Mouse (Mus musculus) liver, embryonic 15.5 days (tissue): Measurements from ENCODE around the gene Vav2. TPM values are rescaled to one million over a fixed set of nuclear protein-coding genes. Genes with fewer than 3 reads are reported as not detected.

Source experiments
- ATAC-seq: fragments of 200-750 bp; cut with Nextera tagmentation; 2 replicates; pipeline ENCODE4 v1.8.0; 2017; ENCODE audit warnings: moderate number of reproducible peaks, mild to moderate bottlenecking, moderate library complexity; ENCODE audit not compliant: insufficient read depth
- H3K27ac ChIP-seq: fragments of 300-500 bp; sonication (generic); replicated peaks from 2 replicates; pipeline ENCODE4 v1.5.1; 2015; ENCODE audit warnings: mild to moderate bottlenecking, inconsistent platforms
- H3K27me3 ChIP-seq: fragments of 300-500 bp; sonication (generic); 2 replicates; pipeline ENCODE4 v1.6.1; 2015; ENCODE audit warnings: mild to moderate bottlenecking, inconsistent platforms
- H3K36me3 ChIP-seq: fragments of 300-500 bp; sonication (generic); replicated peaks from 2 replicates; pipeline ENCODE4 v1.6.1; 2015; ENCODE audit warnings: moderate library complexity, mild to moderate bottlenecking, inconsistent platforms
- H3K4me1 ChIP-seq: fragments of 300-500 bp; sonication (generic); replicated peaks from 2 replicates; pipeline ENCODE4 v1.6.1; 2015; ENCODE audit warnings: inconsistent platforms
- H3K4me2 ChIP-seq: fragments of 300-500 bp; sonication (generic); 2 replicates; pipeline ENCODE4 v1.6.1; 2015; ENCODE audit warnings: moderate library complexity, mild to moderate bottlenecking, inconsistent platforms
- H3K4me3 ChIP-seq: fragments of 300-500 bp; sonication (generic); replicated peaks from 2 replicates; pipeline ENCODE4 v1.5.1; 2015; ENCODE audit warnings: mild to moderate bottlenecking, inconsistent platforms
- H3K9ac ChIP-seq: fragments of 300-500 bp; sonication (generic); 2 replicates; pipeline ENCODE4 v1.6.1; 2015; ENCODE audit warnings: moderate library complexity, mild to moderate bottlenecking, inconsistent platforms
- H3K9me3 ChIP-seq: fragments of 300-500 bp; sonication (generic); replicated peaks from 2 replicates; pipeline ENCODE4 v1.6.1; 2016; ENCODE audit warnings: inconsistent platforms
- WGBS: fragments of 180-500 bp; shearing (Covaris S2); methylation state at CpG from one replicate; pipeline ENCODE4 v1.1.7; 2015; ENCODE audit warnings: mixed read lengths; ENCODE audit not compliant: insufficient replicate concordance; 5-methylcytosine and 5-hydroxymethylcytosine counted together
- polyA plus RNA-seq: library from polyadenylated mRNA; unstranded; fragments of >200 nt; fragmentation: Nextera tagmentation; extraction: Ambion mirVana; gene quantifications from 2 replicates; pipeline ENCODE4 v1.2.1, GENCODE M21; 2015

Vav2 gene
- polyA plus RNA-seq, 1 experiment from 2014 or later, result 4.7 TPM

DNA sequence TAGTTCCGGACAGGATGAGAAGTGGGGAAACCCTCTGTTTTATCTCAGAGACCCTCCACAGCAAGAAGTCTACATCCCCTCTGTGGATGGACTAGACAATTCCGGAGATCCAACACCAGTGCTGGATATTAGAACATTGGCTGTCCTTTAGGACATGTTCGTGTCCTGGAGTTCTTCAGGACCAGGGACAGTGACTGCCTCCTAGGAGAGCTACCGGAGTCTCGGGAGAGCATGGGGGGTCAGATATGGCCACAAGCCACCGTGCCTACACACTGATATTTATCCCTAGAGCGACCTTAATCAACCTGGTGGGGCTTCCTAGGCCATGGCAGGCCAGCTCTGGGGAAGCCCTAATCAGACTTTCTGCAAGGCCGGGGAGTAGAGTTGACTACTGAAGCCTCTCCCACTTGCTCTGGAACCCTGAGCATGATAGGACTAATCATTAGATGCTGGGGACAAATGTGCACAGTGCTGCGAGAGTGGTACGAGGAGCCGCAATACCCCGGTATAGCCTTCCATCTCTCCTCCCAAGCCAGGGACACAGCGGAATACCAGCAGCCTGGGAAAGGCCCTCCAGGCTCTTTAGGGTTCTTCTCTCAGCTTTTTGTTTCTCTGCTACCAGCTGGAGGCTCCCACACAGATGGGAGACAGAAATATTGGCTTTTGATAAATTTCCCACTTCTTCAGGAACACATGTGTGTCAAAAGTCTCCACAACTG lies 125.9 kb downstream of the Vav2 start:
- Histone ChIP-seq H3K27ac (no peak overlapping the region), H3K4me2 (no peak overlapping the region), H3K4me3 (no peak overlapping the region), H3K27me3 (no peaks in the 10 kb centered on the region), H3K9ac (no peak overlapping the region), H3K4me1 (no peaks in the 10 kb centered on the region), H3K36me3 (no peaks in the 10 kb centered on the region; the same call in 1 of the 2 replicates), H3K9me3 (no peaks in the 10 kb centered on the region)
- no peak for ATAC-seq
- 75% methylated on average over 13 of the region's 13 CpGs for WGBS

DNA sequence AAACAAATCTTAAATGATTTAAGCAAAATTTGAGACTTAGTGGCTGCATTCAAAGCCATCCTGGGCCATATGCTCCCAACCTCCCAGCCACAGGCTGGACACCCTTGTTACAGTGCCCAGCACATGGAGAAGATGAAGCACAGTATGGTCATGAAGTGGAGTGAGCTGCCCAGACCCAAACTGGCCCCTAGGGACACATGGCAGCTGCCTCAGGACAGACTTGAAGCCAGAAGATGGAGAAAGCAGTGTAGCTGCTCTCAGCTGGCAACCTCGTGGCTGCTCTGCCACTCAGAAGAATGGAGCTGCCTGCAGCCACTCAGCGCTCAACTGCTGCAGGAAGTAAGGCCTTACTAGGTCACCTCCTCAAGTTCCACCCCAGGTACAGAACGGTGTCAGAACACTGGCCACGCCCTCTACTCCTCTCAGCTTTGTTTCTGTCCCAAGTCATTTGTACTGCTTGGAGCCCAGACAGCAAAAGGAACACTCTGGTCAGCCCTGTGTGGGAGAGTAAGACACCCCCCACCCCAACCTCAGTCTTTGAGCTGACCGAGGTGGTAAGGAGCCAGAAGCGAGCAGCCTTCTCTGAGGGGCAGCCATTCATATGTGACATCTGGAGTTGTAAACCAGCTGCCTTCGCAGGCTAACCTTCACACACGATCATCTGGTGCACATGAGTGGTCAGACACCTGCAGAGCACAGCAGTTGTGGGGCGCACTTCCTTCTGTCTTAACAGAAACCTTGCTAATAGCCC lies 130.0 kb downstream of the Vav2 start:
- no peak for ATAC-seq
- Histone ChIP-seq H3K9ac (no peak overlapping the region), H3K36me3 (no peaks in the 10 kb centered on the region; the same call in 1 of the 2 replicates), H3K4me1 (no peaks in the 10 kb centered on the region), H3K9me3 (no peaks in the 10 kb centered on the region), H3K27ac (no peak overlapping the region), H3K4me3 (no peak overlapping the region), H3K27me3 (no peaks in the 10 kb centered on the region), H3K4me2 (no peak overlapping the region)
- 63% methylated on average over 9 of the region's 9 CpGs for WGBS

DNA sequence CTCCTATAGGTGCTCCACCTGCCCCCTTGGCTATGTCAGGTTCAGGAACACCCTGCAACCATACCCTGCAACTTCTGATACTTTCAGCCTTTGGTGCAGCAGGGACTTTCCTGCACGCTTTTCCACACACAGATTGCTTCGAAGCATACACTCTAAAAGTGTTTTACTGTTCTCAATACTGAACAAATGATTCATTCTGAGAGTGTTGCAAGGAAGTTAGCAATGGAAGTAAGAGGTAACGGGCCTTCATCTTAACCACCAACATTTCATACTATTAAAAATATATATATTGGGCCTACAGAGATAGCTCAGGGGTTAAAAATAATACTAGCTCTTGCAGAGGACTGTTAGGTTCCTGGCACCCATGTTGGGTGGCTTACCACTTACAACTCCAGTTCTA lies 132.1 kb downstream of the Vav2 start:
- Histone ChIP-seq H3K9me3 (no peaks in the 10 kb centered on the region), H3K4me3 (no peak overlapping the region), H3K27me3 (no peaks in the 10 kb centered on the region), H3K4me1 (no peaks in the 10 kb centered on the region), H3K36me3 (peaks cover 3% of the 10 kb centered on the region; the same call in 1 of the 2 replicates), H3K27ac (no peak overlapping the region), H3K4me2 (no peak overlapping the region), H3K9ac (no peak overlapping the region)
- no peak for ATAC-seq
- whole genome bisulfite sequencing, result 72% methylated on average over 3 of the region's 3 CpGs

DNA sequence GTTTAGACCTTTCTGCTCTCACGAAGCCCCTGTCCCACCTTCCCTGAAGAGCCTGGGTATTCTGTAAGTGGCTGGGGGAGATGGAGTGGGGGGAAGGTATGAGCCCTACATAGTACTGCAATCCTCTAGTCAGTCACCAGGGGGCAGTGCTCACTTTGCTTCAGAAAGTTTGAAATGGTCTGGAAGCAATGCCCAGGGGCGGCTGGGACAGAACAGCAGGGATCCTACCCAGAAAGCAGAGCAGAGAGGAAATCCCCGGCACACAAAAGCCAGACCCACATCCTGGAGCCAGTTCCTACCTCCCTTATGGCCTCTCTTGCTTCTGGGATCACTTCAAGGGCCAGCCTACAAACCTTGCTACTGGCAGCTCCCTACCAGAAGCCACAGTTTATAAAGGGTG lies 137.8 kb downstream of the Vav2 start:
- WGBS, result 19% methylated on average over 3 of the region's 3 CpGs

DNA sequence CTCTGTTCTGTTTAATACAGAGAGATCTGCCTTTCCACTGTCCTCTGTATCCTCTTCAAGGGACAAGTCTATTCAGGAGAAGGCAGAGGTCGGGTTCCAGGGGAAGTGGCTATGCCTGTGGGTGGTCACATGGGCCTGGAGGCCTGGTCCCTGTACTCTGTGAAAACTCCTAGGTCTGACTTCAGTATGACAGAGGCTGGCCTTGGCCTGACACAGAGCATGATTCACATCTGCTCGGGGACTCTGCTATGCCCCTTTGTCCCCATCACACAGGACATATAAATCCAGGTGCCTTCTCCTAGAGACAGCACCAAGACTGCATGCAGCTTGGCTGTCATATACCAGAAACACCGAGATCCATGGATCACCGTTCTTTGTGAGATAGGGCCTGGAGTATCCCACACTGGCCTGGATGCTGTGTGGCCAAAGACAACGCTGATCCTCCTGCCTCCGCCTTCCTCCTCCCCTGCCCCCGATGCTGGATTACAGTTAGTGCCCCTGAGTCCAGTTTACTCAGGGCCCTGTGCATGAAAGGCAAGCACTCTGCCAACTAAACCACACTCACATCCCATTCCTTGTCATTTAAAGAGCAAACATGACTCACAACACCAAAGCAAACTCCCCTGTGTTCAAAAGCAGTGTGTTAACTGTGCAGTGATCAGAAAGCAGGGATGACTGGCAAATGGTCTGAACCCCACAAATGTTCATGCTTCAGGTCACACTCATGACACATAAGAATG lies 139.7 kb downstream of the Vav2 start:
- H3K9me3 ChIP-seq, result no peaks in the 10 kb centered on the region
- 63% methylated on average over 7 of the region's 7 CpGs for WGBS
- H3K4me3 ChIP-seq, result no peak overlapping the region
- H3K27me3 ChIP-seq, result no peaks in the 10 kb centered on the region
- no peak overlapping the region for H3K9ac ChIP-seq
- H3K36me3 ChIP-seq, result peaks cover 3% of the 10 kb centered on the region; the same call in 1 of the 2 replicates
- H3K4me1 ChIP-seq, result peaks cover 13% of the 10 kb centered on the region
- no peak for ATAC-seq
- H3K27ac ChIP-seq, result no peak overlapping the region
- no peak overlapping the region for H3K4me2 ChIP-seq

More for the DNA sequence above, 137.8 kb downstream of the Vav2 start:
- no peak overlapping the region for H3K4me2 ChIP-seq
- H3K4me1 ChIP-seq, result peaks cover 13% of the 10 kb centered on the region
- no peak overlapping the region for H3K9ac ChIP-seq
- no peaks in the 10 kb centered on the region for H3K27me3 ChIP-seq
- no peak overlapping the region for H3K4me3 ChIP-seq
- peaks cover 3% of the 10 kb centered on the region; the same call in 1 of the 2 replicates for H3K36me3 ChIP-seq
- no peaks in the 10 kb centered on the region for H3K9me3 ChIP-seq
- ATAC-seq, result 0 out of 2 replicates have a peak, but pooled peaks have one; percentile 3
- H3K27ac ChIP-seq, result no peak overlapping the region

DNA sequence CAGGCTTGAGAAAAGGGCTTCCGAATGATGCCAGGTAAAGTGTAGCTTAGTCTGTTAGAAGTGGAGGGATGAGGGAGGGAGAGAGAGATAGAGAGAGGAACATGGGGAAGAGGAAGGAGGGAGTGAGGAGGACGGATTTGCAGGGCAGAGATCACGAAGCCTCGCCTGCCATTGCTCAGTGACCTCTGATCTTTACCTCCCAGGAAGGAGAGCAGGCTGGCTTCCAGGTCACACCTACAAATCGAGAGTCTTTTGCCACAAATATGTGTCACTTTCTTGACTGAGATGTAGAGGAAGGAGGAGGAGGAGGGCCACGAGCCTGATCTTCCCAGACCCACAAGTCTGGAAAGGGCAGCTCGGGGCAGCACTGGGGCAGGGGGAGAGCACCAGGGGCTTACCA lies 142.4 kb downstream of the Vav2 start:
- Histone ChIP-seq H3K9ac (no peak overlapping the region), H3K27ac (no peak overlapping the region), H3K4me1 (peaks cover 13% of the 10 kb centered on the region), H3K27me3 (no peaks in the 10 kb centered on the region), H3K4me2 (no peak overlapping the region), H3K9me3 (no peaks in the 10 kb centered on the region), H3K36me3 (no peaks in the 10 kb centered on the region), H3K4me3 (no peak overlapping the region)
- 56% methylated on average over 7 of the region's 7 CpGs for WGBS
- ATAC-seq, result no peak

DNA sequence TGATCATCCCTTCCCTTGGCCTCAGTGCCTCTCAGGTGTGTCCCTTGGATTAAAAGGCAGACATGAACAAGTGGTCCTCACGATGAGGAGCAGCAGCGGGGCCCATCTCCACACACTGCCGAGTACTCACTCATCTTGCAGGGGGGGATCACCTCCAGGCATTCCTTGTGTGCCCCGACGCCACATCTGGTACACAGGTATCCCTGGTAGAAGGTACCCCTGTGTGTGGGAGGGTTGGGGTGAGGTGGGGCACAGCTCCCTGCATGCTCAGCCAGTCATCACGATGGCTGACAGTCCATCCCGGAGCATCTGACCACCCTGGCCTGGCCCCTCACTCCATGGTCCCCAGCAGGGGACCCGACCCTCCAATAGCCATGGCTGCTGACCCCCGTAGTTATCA lies 145.1 kb downstream of the Vav2 start:
- Histone ChIP-seq H3K9ac (no peak overlapping the region), H3K36me3 (0 out of 2 replicates have a peak, but pooled peaks cover 10% of the 10 kb centered on the region), H3K27me3 (no peaks in the 10 kb centered on the region), H3K4me1 (peaks cover 13% of the 10 kb centered on the region), H3K9me3 (no peaks in the 10 kb centered on the region), H3K27ac (no peak overlapping the region), H3K4me3 (no peak overlapping the region), H3K4me2 (no peak overlapping the region)
- no peak for ATAC-seq
- WGBS, result 78% methylated on average over 9 of the region's 9 CpGs

DNA sequence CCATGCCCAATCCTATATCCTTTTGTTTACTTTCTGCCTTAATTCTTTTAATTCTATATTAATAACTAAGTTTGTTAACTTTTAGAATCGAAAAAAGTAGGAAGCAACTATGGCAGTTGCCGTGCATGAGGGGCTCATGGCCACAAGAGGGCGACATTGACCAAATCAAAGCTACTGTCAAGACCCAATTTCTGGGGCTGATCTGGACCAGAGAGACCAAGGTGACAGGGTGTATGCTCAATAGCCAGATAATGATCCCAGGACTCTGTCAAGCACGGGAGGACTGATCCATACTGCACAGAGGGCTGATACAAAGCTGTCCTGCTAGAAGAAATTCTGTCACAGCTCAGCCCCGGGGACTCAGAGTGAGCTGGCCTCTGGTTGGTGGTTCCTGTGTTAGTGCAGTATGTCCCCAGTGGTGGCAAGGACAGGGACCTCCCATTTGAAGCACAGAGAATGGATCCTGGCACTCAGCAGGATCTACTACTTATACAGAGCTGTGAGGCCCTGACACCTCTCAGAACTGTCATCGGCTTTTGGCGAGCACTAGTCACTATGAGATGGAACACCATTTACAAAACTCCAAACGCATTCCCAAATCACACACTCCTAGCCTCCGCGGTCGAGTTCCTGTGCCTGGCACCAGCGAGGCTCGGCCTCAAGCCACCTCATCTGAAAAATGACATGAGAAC lies 145.8 kb downstream of the Vav2 start:
- 59% methylated on average over 13 of the region's 13 CpGs for WGBS
- Histone ChIP-seq H3K4me1 (peaks cover 7% of the 10 kb centered on the region), H3K36me3 (0 out of 2 replicates have a peak, but pooled peaks cover 10% of the 10 kb centered on the region), H3K4me3 (no peak overlapping the region), H3K9me3 (no peaks in the 10 kb centered on the region), H3K9ac (no peak overlapping the region), H3K27ac (no peak overlapping the region), H3K4me2 (no peak overlapping the region), H3K27me3 (no peaks in the 10 kb centered on the region)
- no peak for ATAC-seq

DNA sequence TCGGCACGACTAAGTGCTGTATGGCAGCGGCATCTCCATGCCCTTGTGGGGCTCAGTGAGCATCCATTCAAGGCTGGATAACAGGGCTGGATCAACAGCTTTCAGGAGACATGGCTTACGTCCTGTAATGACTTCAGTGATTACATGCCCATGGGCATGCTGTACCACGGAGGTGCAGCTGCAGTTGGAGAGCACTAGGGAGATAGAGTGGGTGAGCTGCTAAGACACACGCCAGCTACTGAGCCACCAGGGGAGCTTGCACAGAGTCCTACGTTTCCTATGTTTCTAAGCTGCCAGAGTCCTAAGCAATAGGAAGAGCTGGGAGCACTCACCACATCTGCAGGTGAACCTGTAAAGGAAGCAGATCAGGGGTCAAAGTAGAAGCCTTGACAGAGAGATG lies 148.0 kb downstream of the Vav2 start:
- ATAC-seq, result no peak
- Histone ChIP-seq H3K4me1 (no peaks in the 10 kb centered on the region), H3K27ac (no peak overlapping the region), H3K4me3 (no peak overlapping the region), H3K4me2 (no peak overlapping the region), H3K36me3 (peaks cover 25% of the 10 kb centered on the region), H3K27me3 (no peaks in the 10 kb centered on the region), H3K9me3 (no peaks in the 10 kb centered on the region), H3K9ac (no peak overlapping the region)
- 72% methylated on average over 7 of the region's 7 CpGs for WGBS

DNA sequence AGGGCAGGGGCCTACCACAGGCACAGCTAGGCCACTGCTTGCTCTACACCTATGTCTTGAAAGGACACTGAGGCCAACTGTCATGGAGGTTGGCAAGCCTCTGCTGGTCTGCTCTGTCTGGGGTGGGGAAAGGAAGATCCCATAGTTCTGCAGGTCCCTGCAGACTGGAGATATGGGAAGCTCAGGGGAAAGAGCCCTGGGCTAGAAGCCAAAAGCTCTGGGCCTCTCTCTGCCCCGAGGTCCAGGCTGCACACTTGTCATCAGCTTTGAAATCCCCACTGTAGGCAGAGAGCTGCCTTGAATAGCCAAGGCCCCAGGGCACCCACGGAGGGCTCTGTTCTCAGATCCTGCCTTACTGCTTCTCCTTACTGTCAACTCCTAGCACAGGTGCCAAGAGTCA lies 158.5 kb downstream of the Vav2 start:
- no peaks in the 10 kb centered on the region for H3K9me3 ChIP-seq
- no peaks in the 10 kb centered on the region for H3K4me1 ChIP-seq
- ATAC-seq, result no peak
- H3K4me2 ChIP-seq, result no peak overlapping the region
- no peak overlapping the region for H3K9ac ChIP-seq
- H3K27ac ChIP-seq, result no peak overlapping the region
- H3K27me3 ChIP-seq, result no peaks in the 10 kb centered on the region
- no peak overlapping the region for H3K4me3 ChIP-seq
- 65% methylated on average over 2 of the region's 2 CpGs for WGBS
- H3K36me3 ChIP-seq, result peaks cover 24% of the 10 kb centered on the region
